Mouse (Mus musculus): ENCODE data around the gene Slc16a12. TPM values are rescaled to one million over a fixed set of nuclear protein-coding genes. Genes with fewer than 3 reads are reported as not detected.

Slc16a12 gene
- 19.3 and 35.1 TPM in 2 replicates for polyA plus RNA-seq (2016; fragmentation: Nextera tagmentation; extraction: Ambion mirVana)

DNA sequence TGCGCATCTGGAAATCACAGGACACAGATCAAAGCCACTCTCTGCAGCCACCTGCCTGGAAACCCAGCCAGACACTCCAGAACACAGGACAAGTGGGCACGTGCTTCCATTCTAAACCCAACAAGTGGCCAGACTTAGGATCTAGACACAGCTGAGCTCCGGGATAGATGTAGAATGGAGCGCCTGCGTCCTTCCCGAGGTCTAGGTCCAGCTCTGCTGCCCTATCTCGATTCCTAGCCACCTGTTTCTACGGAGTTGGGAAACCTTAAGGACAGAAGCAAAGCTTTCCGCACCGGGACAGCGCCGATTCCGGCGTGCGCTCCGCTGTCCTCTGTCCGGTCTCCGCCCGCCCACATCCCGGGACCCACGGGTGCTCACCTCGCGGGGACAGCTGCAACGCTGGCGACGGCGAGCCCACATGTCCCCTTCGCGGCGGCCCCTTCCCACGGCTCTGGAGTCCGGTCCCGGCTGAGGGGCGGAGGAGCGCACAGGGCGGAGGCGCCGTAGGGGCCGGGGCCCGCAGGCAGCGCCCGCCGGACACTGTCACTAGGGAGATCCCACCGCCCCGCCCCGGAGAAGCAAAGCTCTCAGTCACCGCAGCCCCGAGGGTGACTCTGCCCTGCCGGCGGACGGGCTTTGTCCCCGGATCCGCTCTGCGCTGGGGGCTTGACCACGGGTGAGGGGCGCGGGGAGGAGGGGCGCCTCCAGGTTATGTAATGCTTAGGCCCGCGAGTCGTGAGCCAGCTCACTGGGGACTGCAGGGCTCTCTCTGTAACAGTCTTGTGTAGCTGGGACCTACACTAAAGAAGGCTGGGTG is at the start of gene Slc16a12:
Slc16a12 (minus strand) TSS at position 602 of the 817 bp plus-strand sequence.
- peak; percentile 78 for DNase-seq (ENCODE audit: low spot score)
- no peaks in the 10 kb centered on the region for H3K36me3 ChIP-seq
- H3K4me3 ChIP-seq, result peak within 1 kb of the TSS; percentile 81
- WGBS, result under 1% methylated on average over 61 of the region's 61 CpGs
- H3K9me3 ChIP-seq, result no peaks in the 10 kb centered on the region
- peaks cover 23% of the 10 kb centered on the region for H3K4me1 ChIP-seq
- H3K27ac ChIP-seq, result peak within 1 kb of the TSS; percentile 91
- no peaks in the 10 kb centered on the region for H3K27me3 ChIP-seq (ENCODE audit: insufficient read depth, poor library complexity, severe bottlenecking)

DNA sequence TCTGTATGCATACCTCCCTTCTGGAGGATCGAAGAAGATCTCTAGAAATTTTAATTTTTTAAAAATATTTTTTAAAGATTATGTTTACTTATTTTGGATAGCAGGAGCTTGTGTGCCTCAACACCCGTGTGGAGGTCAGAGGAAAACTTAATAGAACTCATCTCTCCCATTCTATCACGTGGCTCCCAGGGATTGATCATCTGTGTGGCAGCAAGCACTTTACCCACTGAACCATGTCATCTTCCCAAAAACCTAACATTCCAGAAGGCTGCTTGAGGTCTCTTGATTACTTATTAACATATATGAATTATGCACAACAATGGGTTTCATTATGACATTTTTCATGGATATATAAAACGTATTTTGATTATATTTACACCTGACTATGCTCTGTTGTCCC is 49.3 kb upstream of the Slc16a12 start:
- no peaks in the 10 kb centered on the region for H3K9me3 ChIP-seq
- DNase-seq (ENCODE audit: low spot score), result no peak
- no peaks in the 10 kb centered on the region for H3K36me3 ChIP-seq
- H3K27me3 ChIP-seq (ENCODE audit: insufficient read depth, poor library complexity, severe bottlenecking), result no peaks in the 10 kb centered on the region
- H3K4me3 ChIP-seq, result no peak overlapping the region
- no peak overlapping the region for H3K27ac ChIP-seq
- no peaks in the 10 kb centered on the region for H3K4me1 ChIP-seq
- WGBS, result 83% methylated on average over 4 of the region's 4 CpGs

DNA sequence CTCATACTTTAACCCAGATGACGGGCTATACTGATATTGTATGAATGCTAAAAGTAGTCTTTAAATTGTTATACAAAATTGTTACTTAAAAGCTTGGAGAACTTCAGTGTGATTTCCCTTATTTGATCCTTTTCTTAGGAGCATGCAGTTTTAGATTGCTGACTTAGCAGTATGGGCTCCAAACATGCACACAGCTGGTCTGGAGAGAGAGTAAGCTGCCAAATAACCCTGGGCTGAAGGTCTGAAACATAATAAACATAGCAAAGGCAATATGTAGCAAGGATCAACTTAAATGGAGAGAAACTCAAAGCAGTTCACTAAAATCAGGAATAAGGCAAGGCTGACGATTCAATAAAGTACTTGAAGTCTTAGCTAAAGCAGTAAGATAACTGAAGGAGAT is 35.4 kb upstream of the Slc16a12 start:
- no peak overlapping the region for H3K4me3 ChIP-seq
- WGBS, result 93% methylated on average over 2 of the region's 2 CpGs
- H3K4me1 ChIP-seq, result no peaks in the 10 kb centered on the region

DNA sequence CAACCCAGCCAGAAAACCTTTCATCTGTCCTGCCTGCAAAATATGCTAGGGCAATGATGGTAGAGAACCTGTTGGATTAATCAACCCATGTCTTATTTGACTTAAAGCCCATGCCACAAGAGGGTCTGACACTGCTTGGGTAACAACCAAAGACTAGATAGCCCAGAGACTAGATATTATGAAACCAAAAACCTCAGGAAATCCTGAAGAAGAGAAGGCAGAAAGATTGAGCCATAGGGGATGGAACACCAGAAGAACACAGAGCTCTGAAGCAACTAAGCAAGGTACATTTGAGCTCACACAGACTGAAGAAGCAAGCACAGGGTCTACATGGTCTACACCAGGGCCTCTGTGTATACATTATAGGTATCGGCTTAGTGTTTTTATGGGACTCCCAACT is 31.9 kb upstream of the Slc16a12 start:
- WGBS, result 93% methylated on average over 1 of the region's 1 CpGs
- no peak overlapping the region for H3K27ac ChIP-seq
- DNase-seq (ENCODE audit: low spot score), result no peak
- H3K9me3 ChIP-seq, result no peaks in the 10 kb centered on the region
- no peak overlapping the region for H3K4me3 ChIP-seq
- H3K4me1 ChIP-seq, result no peaks in the 10 kb centered on the region
- no peaks in the 10 kb centered on the region for H3K27me3 ChIP-seq (ENCODE audit: insufficient read depth, poor library complexity, severe bottlenecking)
- no peaks in the 10 kb centered on the region for H3K36me3 ChIP-seq

More for the DNA sequence above, 35.4 kb upstream of the Slc16a12 start:
- Histone ChIP-seq H3K27ac (no peak overlapping the region), H3K36me3 (no peaks in the 10 kb centered on the region), H3K27me3 (ENCODE audit: insufficient read depth, poor library complexity, severe bottlenecking) (no peaks in the 10 kb centered on the region), H3K9me3 (no peaks in the 10 kb centered on the region)
- DNase-seq (ENCODE audit: low spot score), result no peak

DNA sequence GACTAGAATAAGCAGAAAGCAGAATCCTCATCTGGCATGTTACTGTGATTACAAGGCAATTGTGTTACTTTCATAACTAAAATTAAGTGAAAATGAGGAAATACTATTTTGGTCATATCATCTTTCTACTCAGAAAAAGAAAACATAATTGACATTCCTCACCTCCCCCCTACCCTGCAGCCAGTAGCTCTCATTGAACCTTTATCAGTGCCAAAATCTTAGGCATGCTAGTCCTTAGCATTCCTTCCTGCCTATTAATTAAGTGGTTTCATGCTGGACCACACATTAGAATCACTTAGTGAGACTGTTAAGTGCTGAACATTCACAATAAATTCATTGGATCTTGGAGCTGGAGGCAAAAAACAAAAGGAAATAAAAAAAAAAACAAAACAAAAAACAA is 31.0 kb upstream of the Slc16a12 start:
- no peaks in the 10 kb centered on the region for H3K4me1 ChIP-seq
- H3K27ac ChIP-seq, result no peak overlapping the region
- no peaks in the 10 kb centered on the region for H3K36me3 ChIP-seq
- H3K27me3 ChIP-seq (ENCODE audit: insufficient read depth, poor library complexity, severe bottlenecking), result no peaks in the 10 kb centered on the region
- DNase-seq (ENCODE audit: low spot score), result no peak
- no peaks in the 10 kb centered on the region for H3K9me3 ChIP-seq
- H3K4me3 ChIP-seq, result no peak overlapping the region

DNA sequence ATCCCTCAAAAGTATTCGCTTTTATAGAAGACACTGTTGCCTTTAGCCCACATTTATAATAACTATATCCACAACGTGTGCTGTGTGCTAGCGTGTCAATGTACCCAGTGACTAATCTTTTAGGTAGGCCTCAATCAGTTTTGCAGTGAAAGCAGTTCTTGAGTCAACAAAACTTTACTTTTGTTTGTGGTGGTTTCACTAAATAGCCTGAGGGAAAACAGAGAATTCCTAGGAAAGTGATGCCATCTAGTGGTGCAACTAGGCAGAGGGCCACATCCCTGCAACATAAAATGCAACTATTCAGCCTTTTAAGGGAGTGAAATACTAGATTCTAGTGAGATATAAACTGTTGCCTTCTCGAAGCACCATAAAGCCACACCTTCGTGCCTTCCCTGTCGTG is 25.7 kb upstream of the Slc16a12 start:
- H3K36me3 ChIP-seq, result no peaks in the 10 kb centered on the region
- H3K9me3 ChIP-seq, result no peaks in the 10 kb centered on the region
- WGBS, result 23% methylated on average over 6 of the region's 6 CpGs
- DNase-seq (ENCODE audit: low spot score), result no peak
- no peaks in the 10 kb centered on the region for H3K4me1 ChIP-seq
- H3K27ac ChIP-seq, result no peak overlapping the region
- H3K27me3 ChIP-seq (ENCODE audit: insufficient read depth, poor library complexity, severe bottlenecking), result no peaks in the 10 kb centered on the region
- no peak overlapping the region for H3K4me3 ChIP-seq

DNA sequence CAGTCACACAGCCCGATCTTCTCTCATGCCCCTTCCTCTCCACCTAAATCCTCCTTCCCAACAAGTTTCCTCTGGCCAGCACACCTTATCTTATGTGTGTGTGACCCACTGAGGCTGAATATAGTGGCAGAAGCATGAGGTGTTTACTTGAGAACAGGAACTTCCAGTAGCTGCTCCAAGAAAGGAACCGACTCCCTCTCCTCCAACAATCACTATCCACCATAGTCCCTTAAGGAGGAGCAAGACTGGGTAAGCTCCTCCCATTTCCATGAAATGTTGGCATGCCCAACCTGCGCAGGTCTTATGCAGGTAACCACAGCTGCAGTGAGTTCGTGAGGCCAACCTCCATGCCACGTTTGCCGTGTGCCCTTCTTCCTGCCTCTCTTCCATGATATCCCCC is 23.7 kb upstream of the Slc16a12 start:
- H3K36me3 ChIP-seq, result no peaks in the 10 kb centered on the region
- no peaks in the 10 kb centered on the region for H3K4me1 ChIP-seq
- H3K9me3 ChIP-seq, result no peaks in the 10 kb centered on the region
- 76% methylated on average over 6 of the region's 6 CpGs for WGBS
- H3K27me3 ChIP-seq (ENCODE audit: insufficient read depth, poor library complexity, severe bottlenecking), result no peaks in the 10 kb centered on the region
- no peak for DNase-seq (ENCODE audit: low spot score)
- no peak overlapping the region for H3K4me3 ChIP-seq
- no peak overlapping the region for H3K27ac ChIP-seq

DNA sequence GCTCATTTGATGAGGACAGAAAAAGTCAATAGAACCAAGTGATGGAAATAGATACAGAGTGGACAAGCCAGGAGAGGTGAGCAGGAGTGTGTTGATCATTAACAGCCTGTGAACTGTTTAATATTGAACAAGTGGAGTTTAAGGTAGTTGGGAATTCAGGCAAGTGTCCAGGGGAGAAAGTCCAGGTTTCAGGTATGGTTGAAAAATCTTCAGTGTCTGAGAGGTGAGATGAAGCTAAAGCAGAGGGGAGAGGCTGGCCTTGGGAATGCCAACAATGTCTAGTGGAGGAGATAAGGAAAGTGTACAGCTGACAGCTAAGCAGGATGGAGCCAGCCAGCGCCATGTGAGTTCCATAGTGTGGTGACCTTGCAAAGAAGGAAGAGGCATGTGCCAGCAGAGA is 11.7 kb upstream of the Slc16a12 start:
- Histone ChIP-seq H3K36me3 (no peaks in the 10 kb centered on the region), H3K27ac (peak overlapping the region; percentile 70; the same call in 1 of the 2 replicates)
- DNase-seq (ENCODE audit: low spot score), result peak; percentile 81

DNA sequence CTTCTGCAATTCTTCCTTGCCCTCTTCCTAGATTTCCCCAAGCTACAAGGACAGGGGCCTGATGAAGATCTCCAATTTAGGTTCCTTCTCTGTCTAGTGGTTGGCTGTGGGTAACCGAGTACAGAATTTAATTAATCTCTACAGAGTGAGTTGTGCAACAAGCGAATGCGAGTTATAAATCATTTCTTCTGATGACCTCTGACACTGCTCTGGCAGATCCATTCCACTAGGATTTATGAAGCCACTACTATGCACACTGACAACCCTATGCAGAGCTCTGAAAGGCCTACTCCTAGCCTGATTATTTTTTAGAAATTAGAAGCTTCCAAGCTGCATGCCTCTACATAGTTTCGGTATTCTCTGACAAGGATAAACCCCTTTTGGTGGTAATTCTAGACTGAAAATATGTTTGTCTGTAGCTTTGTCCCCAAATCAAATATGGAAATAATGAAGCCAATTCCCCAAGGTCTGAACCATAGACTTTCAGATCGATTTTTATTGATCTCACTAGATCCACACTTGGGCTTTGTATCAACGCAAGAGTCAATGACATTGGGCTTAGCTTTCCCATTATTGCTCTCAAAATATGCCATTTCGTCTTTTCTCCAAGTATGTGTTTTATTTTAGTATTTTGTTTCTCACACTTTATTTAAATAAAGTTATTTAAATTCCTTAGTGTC is 9.6 kb upstream of the Slc16a12 start:
- 88% methylated on average over 7 of the region's 7 CpGs for WGBS
- Histone ChIP-seq H3K4me1 (peaks cover 23% of the 10 kb centered on the region), H3K27ac (no peak overlapping the region), H3K9me3 (no peaks in the 10 kb centered on the region), H3K4me3 (no peak overlapping the region), H3K36me3 (no peaks in the 10 kb centered on the region), H3K27me3 (ENCODE audit: insufficient read depth, poor library complexity, severe bottlenecking) (no peaks in the 10 kb centered on the region)
- DNase-seq (ENCODE audit: low spot score), result no peak

More for the DNA sequence above, 11.7 kb upstream of the Slc16a12 start:
- H3K4me3 ChIP-seq, result no peak overlapping the region
- no peaks in the 10 kb centered on the region for H3K9me3 ChIP-seq
- peaks cover 11% of the 10 kb centered on the region for H3K4me1 ChIP-seq
- H3K27me3 ChIP-seq (ENCODE audit: insufficient read depth, poor library complexity, severe bottlenecking), result no peaks in the 10 kb centered on the region
- WGBS, result 24% methylated on average over 1 of the region's 1 CpGs

DNA sequence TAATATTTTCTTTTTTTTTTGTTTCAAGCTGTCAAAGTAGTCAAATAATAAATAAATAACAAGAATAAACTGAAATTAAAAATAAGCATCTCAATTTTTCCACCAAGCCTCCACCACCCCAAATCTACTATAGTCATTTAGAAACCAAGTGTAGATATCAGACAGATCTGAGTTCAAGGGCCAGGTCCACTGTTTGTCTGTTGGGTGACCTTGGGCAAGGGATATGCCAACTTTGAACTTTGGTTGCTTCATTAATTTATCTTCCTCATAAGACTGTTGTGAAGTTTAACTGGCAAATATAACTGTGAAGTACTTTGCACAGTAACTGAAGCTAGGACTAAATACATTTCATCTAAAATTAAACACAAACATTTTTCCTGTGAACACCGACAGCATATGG is 8.6 kb upstream of the Slc16a12 start:
- H3K4me1 ChIP-seq, result peaks cover 30% of the 10 kb centered on the region
- no peak overlapping the region for H3K27ac ChIP-seq
- no peak overlapping the region for H3K4me3 ChIP-seq
- no peaks in the 10 kb centered on the region for H3K36me3 ChIP-seq
- DNase-seq (ENCODE audit: low spot score), result no peak
- no peaks in the 10 kb centered on the region for H3K27me3 ChIP-seq (ENCODE audit: insufficient read depth, poor library complexity, severe bottlenecking)
- WGBS, result 79% methylated on average over 1 of the region's 1 CpGs
- no peaks in the 10 kb centered on the region for H3K9me3 ChIP-seq

DNA sequence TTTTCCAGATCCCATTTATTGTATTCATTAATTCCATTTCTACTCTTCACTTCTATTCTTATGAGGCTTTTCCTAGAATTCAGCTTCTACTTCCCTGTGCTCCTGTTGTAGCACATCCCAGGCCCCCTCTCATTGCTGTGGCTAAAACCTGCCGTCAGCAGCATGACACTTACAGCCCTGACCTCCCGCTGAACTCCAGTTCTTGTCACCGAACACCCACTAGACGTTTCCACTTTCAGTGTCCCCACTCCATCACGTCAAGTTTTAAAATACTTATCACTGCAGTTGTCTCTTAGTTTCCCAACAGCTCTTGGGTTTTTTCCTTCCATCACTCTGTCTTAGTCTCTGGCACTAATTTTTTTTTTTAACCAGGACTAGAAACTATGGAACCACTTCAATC is 6.2 kb upstream of the Slc16a12 start:
- peaks cover 19% of the 10 kb centered on the region for H3K4me1 ChIP-seq
- no peak overlapping the region for H3K4me3 ChIP-seq
- WGBS, result 29% methylated on average over 5 of the region's 5 CpGs
- no peaks in the 10 kb centered on the region for H3K9me3 ChIP-seq
- peak; percentile 89 for DNase-seq (ENCODE audit: low spot score)
- no peaks in the 10 kb centered on the region for H3K27me3 ChIP-seq (ENCODE audit: insufficient read depth, poor library complexity, severe bottlenecking)
- H3K36me3 ChIP-seq, result no peaks in the 10 kb centered on the region
- 0 out of 2 replicates have a peak overlapping the region, but pooled peaks have one; percentile 29 for H3K27ac ChIP-seq

DNA sequence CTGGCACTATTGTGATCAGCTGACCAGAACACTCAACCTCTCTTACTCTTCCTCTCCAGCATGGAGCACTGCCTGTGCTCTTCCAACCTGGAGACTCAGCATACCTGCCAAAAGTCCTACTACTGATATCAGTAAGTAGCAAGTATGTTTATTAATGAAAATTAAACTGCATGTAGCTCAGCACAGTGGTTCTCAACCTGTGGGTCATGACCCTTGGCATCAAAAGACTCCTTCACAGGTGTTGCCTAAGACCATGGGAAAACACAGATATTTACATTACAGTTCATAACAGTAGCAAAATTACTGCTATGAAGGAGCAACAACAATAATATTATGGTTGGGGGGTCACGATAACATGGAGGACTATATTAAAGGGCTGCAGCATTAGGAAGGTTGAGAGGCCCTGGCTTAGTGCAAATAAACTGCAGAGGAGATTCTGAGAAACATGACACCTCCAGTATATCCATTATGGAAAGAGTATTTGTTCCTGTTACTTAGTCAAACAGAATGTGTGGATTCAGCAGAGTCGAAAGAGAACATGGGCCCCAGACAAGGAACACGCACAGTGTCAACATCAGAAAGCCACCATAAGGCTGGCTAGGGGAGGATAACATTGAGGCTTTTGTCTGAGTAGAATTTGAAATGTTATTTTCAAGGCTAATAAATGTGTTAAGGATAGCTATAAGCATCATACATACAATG is 5.5 kb upstream of the Slc16a12 start:
- Histone ChIP-seq H3K4me3 (no peak overlapping the region), H3K27ac (peak overlapping the region; percentile 29), H3K4me1 (peaks cover 20% of the 10 kb centered on the region)

DNA sequence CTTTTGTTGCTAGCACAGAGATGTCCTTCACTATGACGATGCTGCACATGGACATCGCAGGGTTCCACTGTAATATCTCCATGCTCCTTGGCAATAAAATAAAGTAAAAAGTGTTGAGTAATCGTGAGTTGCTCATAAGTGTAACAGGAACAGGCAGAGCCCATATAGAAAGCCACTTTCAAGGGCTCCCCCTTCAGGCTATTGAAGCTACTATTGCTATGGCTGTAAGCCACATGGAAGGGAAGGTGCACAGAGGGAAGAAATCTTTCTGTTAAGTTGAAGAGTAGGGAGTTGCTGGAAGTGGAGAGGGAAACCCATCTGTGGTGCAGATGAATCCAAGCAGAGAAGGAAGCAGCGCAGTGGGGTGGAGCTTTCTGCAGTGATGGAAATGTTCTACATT is 4.1 kb upstream of the Slc16a12 start:
- Histone ChIP-seq H3K4me3 (no peak overlapping the region), H3K4me1 (peaks cover 31% of the 10 kb centered on the region), H3K27me3 (ENCODE audit: insufficient read depth, poor library complexity, severe bottlenecking) (no peaks in the 10 kb centered on the region), H3K27ac (0 out of 2 replicates have a peak overlapping the region, but pooled peaks have one; percentile 42), H3K36me3 (no peaks in the 10 kb centered on the region), H3K9me3 (no peaks in the 10 kb centered on the region)
- 82% methylated on average over 4 of the region's 4 CpGs for WGBS
- DNase-seq (ENCODE audit: low spot score), result no peak

More for the DNA sequence above, 5.5 kb upstream of the Slc16a12 start:
- DNase-seq (ENCODE audit: low spot score), result no peak
- H3K27me3 ChIP-seq (ENCODE audit: insufficient read depth, poor library complexity, severe bottlenecking), result no peaks in the 10 kb centered on the region
- no peaks in the 10 kb centered on the region for H3K9me3 ChIP-seq
- 68% methylated on average over 3 of the region's 3 CpGs for WGBS
- no peaks in the 10 kb centered on the region for H3K36me3 ChIP-seq

Measured in heart, embryonic 10.5 days (tissue).